Mouse (Mus musculus): ENCODE measurements at regions not wholly inside any gene's neighbourhood (a gene's known extent, or its start where the extent isn't known, plus 50 kb on each side); places are given as distances from the start of the nearest gene placed in this dataset.

DNA sequence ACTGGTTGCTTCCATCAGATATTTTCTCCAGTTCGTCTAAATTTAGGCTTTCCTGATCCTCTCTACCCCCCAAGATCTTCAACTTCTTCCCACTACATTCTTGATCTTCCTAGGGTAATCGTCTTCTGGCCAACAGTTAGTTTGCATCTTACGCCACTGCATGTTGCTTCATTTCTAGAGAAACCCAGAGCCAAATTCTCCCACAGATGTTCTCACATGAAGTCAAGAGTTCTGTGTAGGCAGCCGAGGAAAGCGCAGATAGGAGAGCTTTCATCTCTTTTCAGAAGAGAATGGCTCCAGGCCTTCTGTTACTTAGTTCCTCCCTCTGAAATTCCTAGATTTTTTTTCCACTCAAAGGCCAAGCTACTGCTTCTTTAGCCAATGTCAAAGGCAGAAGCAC lies 179.9 kb downstream of the Fgf10 start:
- H3K4me2 ChIP-seq (ENCODE audit: low read depth, low read length, severe bottlenecking) = no peak overlapping the region
- H3K36me3 ChIP-seq (ENCODE audit: control insufficient read depth, insufficient read depth, low read length) = no peaks in the 10 kb centered on the region
- DNase-seq (ENCODE audit: low spot score) = no peak
- no peak for ATAC-seq (replicated peaks; ENCODE audit: low FRiP score)
- H3K9ac ChIP-seq (ENCODE audit: low read length) = no peak overlapping the region
- H3K4me3 ChIP-seq (ENCODE audit: low read depth, low read length) = no peak overlapping the region
- no peak overlapping the region for H3K27ac ChIP-seq (ENCODE audit: low read depth, low read length)
- no peaks in the 10 kb centered on the region for H3K4me1 ChIP-seq (replicated peaks; ENCODE audit: control insufficient read depth, insufficient read depth, low read length)
- H3K9me3 ChIP-seq (ENCODE audit: control insufficient read depth, low read length) = no peaks in the 10 kb centered on the region
- H3K27me3 ChIP-seq (ENCODE audit: control insufficient read depth, insufficient read depth, low read length) = no peaks in the 10 kb centered on the region
- WGBS = 90% methylated on average over 5 of the region's 5 CpGs

DNA sequence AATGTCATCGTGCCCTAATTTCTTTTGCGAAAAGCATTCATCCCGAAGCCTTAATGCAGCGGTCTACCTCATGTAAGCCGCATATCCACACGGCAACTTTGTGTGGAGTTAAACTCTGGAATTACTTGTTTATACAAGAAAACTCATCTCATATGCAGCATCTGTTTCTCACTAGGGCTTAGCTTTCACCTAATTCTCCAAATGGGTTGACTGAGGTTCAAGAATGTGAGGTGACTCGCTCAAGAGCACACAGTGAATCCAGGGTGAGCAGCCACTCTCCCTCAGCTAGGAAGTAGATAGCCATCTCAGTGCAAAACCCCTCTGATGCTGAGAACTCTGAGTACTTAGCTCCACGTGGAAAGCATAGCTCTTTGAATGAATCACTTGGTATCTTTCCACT lies 181.1 kb downstream of the Fgf10 start:
- no peak for DNase-seq (ENCODE audit: low spot score)
- ATAC-seq (replicated peaks; ENCODE audit: low FRiP score) = no peak
- no peaks in the 10 kb centered on the region for H3K36me3 ChIP-seq (ENCODE audit: control insufficient read depth, insufficient read depth, low read length)
- 82% methylated on average over 8 of the region's 8 CpGs for WGBS
- no peak overlapping the region for H3K4me2 ChIP-seq (ENCODE audit: low read depth, low read length, severe bottlenecking)
- no peak overlapping the region for H3K9ac ChIP-seq (ENCODE audit: low read length)
- H3K9me3 ChIP-seq (ENCODE audit: control insufficient read depth, low read length) = no peaks in the 10 kb centered on the region
- no peak overlapping the region for H3K4me3 ChIP-seq (ENCODE audit: low read depth, low read length)
- H3K27me3 ChIP-seq (ENCODE audit: control insufficient read depth, insufficient read depth, low read length) = no peaks in the 10 kb centered on the region
- no peak overlapping the region for H3K27ac ChIP-seq (ENCODE audit: low read depth, low read length)
- H3K4me1 ChIP-seq (replicated peaks; ENCODE audit: control insufficient read depth, insufficient read depth, low read length) = no peaks in the 10 kb centered on the region

DNA sequence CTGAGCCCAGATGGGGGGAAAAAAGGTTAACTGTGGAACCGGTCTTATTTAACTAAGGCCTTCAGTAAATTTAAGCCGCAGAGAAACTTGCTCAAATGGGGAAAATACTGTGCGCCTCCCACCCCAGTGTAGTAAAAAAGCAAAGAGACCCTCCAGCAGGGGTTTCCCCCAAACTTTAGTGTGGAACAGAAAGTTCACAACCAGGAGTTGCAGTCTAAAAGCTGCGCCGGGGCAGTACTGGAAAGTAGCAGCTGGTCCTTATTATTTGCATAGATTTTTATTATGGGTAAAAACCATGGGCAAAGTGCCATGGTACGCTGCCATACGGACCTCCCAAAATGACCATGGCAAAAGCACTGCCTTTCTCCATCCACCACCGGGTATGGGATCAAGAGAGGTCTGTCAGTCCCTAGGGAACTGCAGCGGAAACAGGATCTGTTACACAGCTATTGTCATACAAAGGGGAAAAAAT lies 216.8 kb downstream of the Fgf10 start:
- Histone ChIP-seq H3K9ac (ENCODE audit: low read length) (no peak overlapping the region), H3K4me1 (replicated peaks; ENCODE audit: control insufficient read depth, insufficient read depth, low read length) (no peaks in the 10 kb centered on the region), H3K4me2 (ENCODE audit: low read depth, low read length, severe bottlenecking) (no peak overlapping the region), H3K27ac (ENCODE audit: low read depth, low read length) (no peak overlapping the region), H3K4me3 (ENCODE audit: low read depth, low read length) (no peak overlapping the region), H3K9me3 (ENCODE audit: control insufficient read depth, low read length) (no peaks in the 10 kb centered on the region), H3K36me3 (ENCODE audit: control insufficient read depth, insufficient read depth, low read length) (no peaks in the 10 kb centered on the region), H3K27me3 (ENCODE audit: control insufficient read depth, insufficient read depth, low read length) (no peaks in the 10 kb centered on the region)
- DNase-seq (ENCODE audit: low spot score) (no peak), ATAC-seq (replicated peaks; ENCODE audit: low FRiP score) (no peak)
- 70% methylated on average over 9 of the region's 9 CpGs for WGBS

DNA sequence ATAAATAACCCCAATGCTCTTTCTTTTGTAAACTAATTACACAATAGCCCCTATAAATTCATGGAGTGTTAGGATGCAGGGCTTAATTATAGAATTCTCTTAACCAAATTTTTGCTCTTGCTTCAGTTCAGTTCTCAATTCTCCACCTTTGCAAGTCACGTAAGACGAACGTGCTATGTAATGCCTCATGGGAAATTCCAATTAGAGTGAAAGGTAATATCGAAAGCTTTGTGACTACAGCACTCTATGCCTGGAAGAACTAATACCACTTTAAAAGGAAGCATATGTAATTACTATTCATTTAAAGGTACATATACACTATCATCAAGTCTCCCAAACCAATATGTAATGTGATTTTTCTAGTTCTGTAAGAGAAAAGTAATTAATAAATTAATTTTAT lies 225.5 kb downstream of the Fgf10 start:
- Histone ChIP-seq H3K27me3 (ENCODE audit: control insufficient read depth, insufficient read depth, low read length) (no peaks in the 10 kb centered on the region), H3K9me3 (ENCODE audit: control insufficient read depth, low read length) (no peaks in the 10 kb centered on the region), H3K27ac (ENCODE audit: low read depth, low read length) (no peak overlapping the region), H3K9ac (ENCODE audit: low read length) (no peak overlapping the region), H3K36me3 (ENCODE audit: control insufficient read depth, insufficient read depth, low read length) (no peaks in the 10 kb centered on the region), H3K4me1 (replicated peaks; ENCODE audit: control insufficient read depth, insufficient read depth, low read length) (no peaks in the 10 kb centered on the region), H3K4me2 (ENCODE audit: low read depth, low read length, severe bottlenecking) (no peak overlapping the region), H3K4me3 (ENCODE audit: low read depth, low read length) (no peak overlapping the region)
- 87% methylated on average over 4 of the region's 4 CpGs for WGBS
- DNase-seq (ENCODE audit: low spot score) (no peak), ATAC-seq (replicated peaks; ENCODE audit: low FRiP score) (no peak)

DNA sequence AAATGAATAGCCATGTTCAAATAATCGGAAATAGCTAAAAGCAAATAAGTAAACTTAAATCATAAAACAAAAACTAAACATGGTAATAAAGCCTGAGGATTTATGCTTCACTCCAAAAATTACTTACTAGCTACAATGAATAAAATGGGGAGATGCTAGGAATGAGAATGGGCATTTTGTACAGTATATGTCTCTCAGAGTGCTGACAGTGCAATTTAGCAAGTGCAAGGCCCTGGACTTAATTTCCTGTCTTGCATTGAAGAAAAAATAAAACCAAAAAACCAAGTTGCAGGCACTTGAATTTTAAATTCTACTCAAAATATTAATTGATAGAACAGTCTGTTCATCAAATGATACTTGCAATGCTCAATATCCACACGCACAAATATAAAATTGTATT lies 232.4 kb downstream of the Fgf10 start:
- Histone ChIP-seq H3K4me2 (ENCODE audit: low read depth, low read length, severe bottlenecking) (no peak overlapping the region), H3K27me3 (ENCODE audit: control insufficient read depth, insufficient read depth, low read length) (no peaks in the 10 kb centered on the region), H3K9ac (ENCODE audit: low read length) (no peak overlapping the region), H3K27ac (ENCODE audit: low read depth, low read length) (no peak overlapping the region), H3K36me3 (ENCODE audit: control insufficient read depth, insufficient read depth, low read length) (no peaks in the 10 kb centered on the region), H3K4me3 (ENCODE audit: low read depth, low read length) (no peak overlapping the region), H3K9me3 (ENCODE audit: control insufficient read depth, low read length) (no peaks in the 10 kb centered on the region), H3K4me1 (replicated peaks; ENCODE audit: control insufficient read depth, insufficient read depth, low read length) (no peaks in the 10 kb centered on the region)
- no peak for DNase-seq (ENCODE audit: low spot score)
- 93% methylated on average over 2 of the region's 2 CpGs for WGBS
- no peak for ATAC-seq (replicated peaks; ENCODE audit: low FRiP score)

DNA sequence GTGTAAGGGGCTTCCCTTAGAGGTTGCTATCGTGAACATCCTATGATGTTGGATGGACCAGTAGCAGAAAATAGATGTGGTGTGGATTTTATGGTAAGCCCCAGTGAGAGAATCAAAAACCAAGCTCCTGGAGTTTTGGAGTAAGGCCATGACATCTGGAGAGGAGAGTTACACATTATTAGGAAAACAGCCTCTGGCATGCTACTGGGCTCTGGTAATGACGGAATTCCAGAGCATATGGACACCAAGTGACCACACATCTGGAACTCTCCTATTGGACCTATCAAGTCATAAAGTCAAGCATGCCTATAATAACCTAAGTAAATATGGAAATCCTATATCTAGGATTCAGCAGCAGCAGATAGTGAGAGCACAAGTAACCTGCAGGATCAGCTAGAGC lies 240.8 kb downstream of the Fgf10 start:
- H3K9ac ChIP-seq (ENCODE audit: low read length) = no peak overlapping the region
- H3K4me2 ChIP-seq (ENCODE audit: low read depth, low read length, severe bottlenecking) = no peak overlapping the region
- ATAC-seq (replicated peaks; ENCODE audit: low FRiP score) = no peak
- no peak for DNase-seq (ENCODE audit: low spot score)
- no peaks in the 10 kb centered on the region for H3K36me3 ChIP-seq (ENCODE audit: control insufficient read depth, insufficient read depth, low read length)
- no peaks in the 10 kb centered on the region for H3K9me3 ChIP-seq (ENCODE audit: control insufficient read depth, low read length)
- H3K4me3 ChIP-seq (ENCODE audit: low read depth, low read length) = no peak overlapping the region
- WGBS = 90% methylated on average over 2 of the region's 2 CpGs
- H3K27ac ChIP-seq (ENCODE audit: low read depth, low read length) = no peak overlapping the region
- H3K4me1 ChIP-seq (replicated peaks; ENCODE audit: control insufficient read depth, insufficient read depth, low read length) = no peaks in the 10 kb centered on the region
- no peaks in the 10 kb centered on the region for H3K27me3 ChIP-seq (ENCODE audit: control insufficient read depth, insufficient read depth, low read length)

DNA sequence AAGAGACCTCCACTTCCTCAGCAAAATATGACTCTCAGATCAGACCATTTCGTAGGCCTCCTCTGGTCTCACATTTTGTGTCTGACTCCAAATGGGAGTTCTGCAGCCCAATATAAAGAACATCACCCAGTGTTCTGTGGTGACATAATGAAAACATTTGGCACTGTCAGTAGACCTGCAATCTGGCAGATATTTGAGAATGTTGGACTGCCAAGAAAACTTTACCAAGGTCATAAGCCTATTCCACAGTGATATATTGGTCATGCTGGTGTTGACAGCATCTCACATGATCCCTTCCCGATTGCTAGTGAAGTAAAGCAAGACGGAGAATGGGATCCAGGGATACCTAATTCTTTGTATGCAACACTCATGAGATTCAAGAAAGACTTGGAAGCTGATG lies 271.2 kb downstream of the Fgf10 start:
- Histone ChIP-seq H3K4me2 (ENCODE audit: low read depth, low read length, severe bottlenecking) (no peak overlapping the region), H3K27ac (ENCODE audit: low read depth, low read length) (no peak overlapping the region), H3K27me3 (ENCODE audit: control insufficient read depth, insufficient read depth, low read length) (no peaks in the 10 kb centered on the region), H3K9ac (ENCODE audit: low read length) (no peak overlapping the region), H3K4me1 (replicated peaks; ENCODE audit: control insufficient read depth, insufficient read depth, low read length) (no peaks in the 10 kb centered on the region), H3K4me3 (ENCODE audit: low read depth, low read length) (no peak overlapping the region), H3K9me3 (ENCODE audit: control insufficient read depth, low read length) (no peaks in the 10 kb centered on the region), H3K36me3 (ENCODE audit: control insufficient read depth, insufficient read depth, low read length) (no peaks in the 10 kb centered on the region)
- ATAC-seq (replicated peaks; ENCODE audit: low FRiP score) (no peak), DNase-seq (ENCODE audit: low spot score) (no peak)
- 91% methylated on average over 3 of the region's 3 CpGs for WGBS

DNA sequence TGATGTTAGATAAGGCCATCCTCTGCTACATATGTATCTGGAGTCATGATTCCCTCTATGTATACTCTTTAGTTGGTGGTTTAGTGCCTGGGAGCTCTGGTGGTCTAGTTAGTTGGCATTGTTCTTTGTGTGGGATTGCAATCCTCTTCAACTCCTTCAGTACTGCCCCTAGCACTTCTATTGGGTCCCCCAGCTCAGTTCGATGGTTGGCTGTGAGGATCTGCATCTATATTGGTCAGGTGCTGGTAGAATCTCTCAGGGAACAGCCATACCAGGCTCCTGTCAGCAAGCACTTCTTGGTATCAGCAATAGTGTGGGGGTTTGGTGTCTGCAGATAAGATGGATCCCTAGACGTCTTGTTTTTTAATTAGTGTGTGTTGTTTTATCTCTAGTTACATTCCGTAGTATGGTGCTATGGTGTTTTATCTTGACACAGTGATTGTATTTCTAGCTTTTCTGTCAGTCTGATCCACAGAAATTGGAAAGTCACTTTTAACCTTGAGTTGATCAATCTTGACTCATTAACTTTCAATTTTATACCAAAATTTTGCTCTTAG lies 296.6 kb downstream of the Fgf10 start:
- ATAC-seq (replicated peaks; ENCODE audit: low FRiP score) = no peak
- Histone ChIP-seq H3K27ac (ENCODE audit: low read depth, low read length) (no peak overlapping the region), H3K9ac (ENCODE audit: low read length) (no peak overlapping the region), H3K27me3 (ENCODE audit: control insufficient read depth, insufficient read depth, low read length) (no peaks in the 10 kb centered on the region), H3K36me3 (ENCODE audit: control insufficient read depth, insufficient read depth, low read length) (no peaks in the 10 kb centered on the region), H3K4me3 (ENCODE audit: low read depth, low read length) (no peak overlapping the region), H3K4me2 (ENCODE audit: low read depth, low read length, severe bottlenecking) (no peak overlapping the region), H3K4me1 (replicated peaks; ENCODE audit: control insufficient read depth, insufficient read depth, low read length) (no peaks in the 10 kb centered on the region), H3K9me3 (ENCODE audit: control insufficient read depth, low read length) (no peaks in the 10 kb centered on the region)
- DNase-seq (ENCODE audit: low spot score) = no peak
- WGBS = 89% methylated on average over 3 of the region's 3 CpGs

DNA sequence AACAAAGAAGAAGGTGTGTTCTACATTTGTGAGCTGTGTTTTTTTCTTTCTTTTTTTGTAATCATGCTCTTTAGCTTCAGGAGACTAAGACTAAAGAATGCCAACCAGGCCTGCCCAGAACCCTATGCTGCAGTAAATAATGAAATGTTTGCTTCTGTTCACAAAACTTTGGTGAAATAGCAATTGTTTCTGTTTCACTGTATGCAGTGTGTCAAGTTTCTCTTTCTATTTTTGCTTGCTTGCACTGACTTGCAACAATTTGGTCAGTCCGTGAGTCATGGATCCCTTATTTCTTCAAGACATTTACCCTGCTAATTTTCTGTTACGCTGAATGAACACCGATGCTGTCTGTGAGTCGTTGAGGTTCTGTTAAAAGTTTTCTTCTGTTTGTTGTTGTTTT lies 298.1 kb downstream of the Fgf10 start:
- H3K4me1 ChIP-seq (replicated peaks; ENCODE audit: control insufficient read depth, insufficient read depth, low read length) = no peaks in the 10 kb centered on the region
- H3K36me3 ChIP-seq (ENCODE audit: control insufficient read depth, insufficient read depth, low read length) = no peaks in the 10 kb centered on the region
- no peak overlapping the region for H3K9ac ChIP-seq (ENCODE audit: low read length)
- WGBS = 89% methylated on average over 4 of the region's 4 CpGs
- H3K27me3 ChIP-seq (ENCODE audit: control insufficient read depth, insufficient read depth, low read length) = no peaks in the 10 kb centered on the region
- no peaks in the 10 kb centered on the region for H3K9me3 ChIP-seq (ENCODE audit: control insufficient read depth, low read length)
- no peak overlapping the region for H3K27ac ChIP-seq (ENCODE audit: low read depth, low read length)
- ATAC-seq (replicated peaks; ENCODE audit: low FRiP score) (no peak), DNase-seq (ENCODE audit: low spot score) (no peak)
- no peak overlapping the region for H3K4me2 ChIP-seq (ENCODE audit: low read depth, low read length, severe bottlenecking)
- no peak overlapping the region for H3K4me3 ChIP-seq (ENCODE audit: low read depth, low read length)
